Mouse (Mus musculus) hindlimb bud, embryonic 11.5 days (tissue): ENCODE data around the gene Sox30.
"Not testable (repeated sequence)": the region's sequence is repeated elsewhere in the genome, so short reads cannot be mapped to it uniquely, and the experiment has no call there.

Experiments
- DNase-seq: peaks from one replicate; pipeline ENCODE4 v3.0.0-alpha.2; 2012; ENCODE audit warnings: low read depth, low spot score; ENCODE audit errors: extremely low spot score

Sox30 gene

DNA sequence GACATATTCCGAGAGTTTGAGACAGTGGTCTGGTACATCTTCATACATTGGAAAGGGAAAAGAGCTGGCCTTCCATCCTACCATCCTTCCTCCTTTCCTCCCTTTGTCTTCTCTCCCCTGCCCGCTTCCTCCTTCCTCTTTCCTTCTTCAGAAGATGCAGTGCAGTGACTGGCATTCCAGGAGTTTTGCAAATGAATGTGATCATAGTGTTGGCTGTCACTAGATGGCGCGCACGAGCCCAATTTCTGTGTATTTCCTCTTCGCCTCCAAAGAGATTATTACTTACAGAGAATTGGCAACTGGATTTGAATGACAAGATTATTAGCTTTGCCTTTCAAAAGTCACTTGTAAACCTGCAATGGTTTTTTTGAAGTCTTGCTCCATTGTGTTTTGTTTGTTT lies 36.0 kb downstream of the Sox30 start:
- DNase-seq, result no peak

GRCm38 (mm10) chr11:46020246-46020645 lies 40.1 kb downstream of the Sox30 start:
- DNase-seq, result no peak

- no peak for DNase-seq
Measured at GRCm38 (mm10) chr11:46021850-46022249, 41.7 kb downstream of the Sox30 start.

- no peak for DNase-seq
Measured at GRCm38 (mm10) chr11:46022983-46023382, 42.9 kb downstream of the Sox30 start.

GRCm38 (mm10) chr11:46025962-46026392 lies 45.9 kb downstream of the Sox30 start:
- no peak for DNase-seq

DNA sequence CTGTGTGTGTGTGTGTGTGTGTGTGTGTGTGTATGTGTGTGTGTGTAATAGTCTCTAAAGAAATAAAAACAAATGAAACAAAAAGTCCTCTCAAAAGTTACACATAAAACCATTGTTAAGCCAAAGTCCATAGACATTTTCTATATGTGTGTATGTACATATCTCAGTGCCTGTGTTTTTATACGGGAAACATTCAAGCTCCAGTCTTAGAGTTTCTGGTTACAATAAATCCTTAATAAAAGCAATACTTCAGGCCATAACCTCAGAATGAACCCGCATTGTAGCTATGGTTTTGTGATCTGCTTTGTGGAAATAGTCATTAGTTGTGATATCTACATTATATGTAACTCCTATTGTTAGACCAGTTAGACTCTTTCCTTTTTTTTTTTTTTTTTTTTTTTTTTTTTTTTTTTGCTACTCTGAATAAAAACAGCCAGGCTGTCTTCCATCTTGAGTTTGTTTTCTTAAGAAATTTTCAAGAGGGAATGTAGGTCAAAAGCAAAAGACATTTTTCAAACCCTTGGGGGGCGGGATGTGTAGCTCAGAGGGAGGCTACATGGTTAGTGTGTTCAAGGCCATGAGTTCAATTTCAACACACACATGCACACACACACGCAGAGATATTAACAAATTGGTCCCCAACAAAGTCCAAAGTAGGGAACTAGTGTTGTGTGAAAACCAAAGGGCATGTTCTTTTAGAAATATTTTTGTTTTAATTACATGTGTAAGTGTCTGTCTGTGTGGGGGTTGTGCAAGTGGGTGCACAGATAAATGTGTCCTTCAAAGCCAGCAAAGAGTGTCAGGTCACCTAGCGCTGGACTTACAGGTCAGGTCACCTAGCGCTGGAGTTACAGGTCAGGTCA lies 48.1 kb downstream of the Sox30 start:
- DNase-seq, result no peak

DNA sequence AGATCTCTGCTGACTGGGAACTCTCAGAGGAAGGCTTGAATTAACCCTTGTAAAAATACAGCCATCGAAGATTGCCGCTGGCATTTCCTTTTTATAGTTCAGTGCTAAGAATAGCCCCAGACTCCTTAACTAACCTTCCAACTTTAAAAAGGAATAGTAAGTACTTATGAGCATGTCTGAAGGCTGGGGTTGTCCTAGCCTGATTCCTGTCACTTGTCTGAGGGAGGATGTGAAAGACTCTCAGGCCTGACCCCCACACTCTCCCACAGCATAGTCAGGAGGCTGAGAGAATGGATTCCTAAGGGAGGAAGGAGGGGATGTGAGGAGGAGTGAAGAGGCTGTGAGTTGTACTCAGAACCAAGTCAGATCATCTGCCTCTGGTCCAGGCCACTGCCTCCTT lies 49.4 kb downstream of the Sox30 start:
- DNase-seq, result no peak

DNA sequence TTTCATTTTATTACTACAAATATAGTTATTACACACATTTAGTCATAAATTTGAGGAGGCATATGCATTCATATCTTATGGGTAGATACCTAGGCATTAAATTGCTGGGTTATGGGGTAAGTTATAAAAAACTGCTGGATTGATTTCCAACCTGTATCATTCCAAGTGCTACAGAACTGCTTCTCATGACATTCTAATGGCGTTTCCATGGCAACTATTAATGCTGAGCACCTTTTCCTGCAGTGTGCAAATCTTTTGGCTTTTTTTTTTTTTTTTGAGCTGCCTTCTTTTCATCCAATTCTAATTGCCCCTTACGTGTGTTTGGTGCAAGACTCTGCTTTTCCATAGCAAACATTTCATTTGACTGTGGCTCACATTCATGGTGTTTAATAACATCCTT lies 49.9 kb downstream of the Sox30 start:
- no peak for DNase-seq

GRCm38 (mm10) chr11:46031470-46031869 lies 51.4 kb downstream of the Sox30 start:
- no peak for DNase-seq

DNA sequence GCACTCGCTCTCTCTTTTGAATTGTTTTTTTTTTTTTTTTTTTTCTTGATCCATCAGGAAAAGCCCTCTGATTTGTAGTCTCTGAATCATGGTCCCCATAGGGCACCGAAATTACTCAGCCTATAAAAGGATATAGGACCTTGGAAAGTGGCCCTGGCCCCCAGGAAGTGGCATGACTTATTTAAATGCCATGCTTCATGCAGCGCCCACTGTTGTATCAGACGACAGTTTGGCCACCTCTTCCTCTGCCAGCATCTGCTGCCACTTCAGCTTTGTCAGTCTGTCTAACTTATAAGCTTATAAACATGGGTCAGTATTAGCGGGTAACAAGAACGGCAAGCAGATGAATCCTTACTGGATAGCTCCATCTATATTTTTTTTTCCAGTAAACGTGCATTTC lies 52.8 kb downstream of the Sox30 start:
- no peak for DNase-seq

GRCm38 (mm10) chr11:46036374-46036773 lies 56.3 kb downstream of the Sox30 start:
- no peak for DNase-seq

- DNase-seq, result no peak
Measured at GRCm38 (mm10) chr11:46038901-46039300, 58.8 kb downstream of the Sox30 start.

DNA sequence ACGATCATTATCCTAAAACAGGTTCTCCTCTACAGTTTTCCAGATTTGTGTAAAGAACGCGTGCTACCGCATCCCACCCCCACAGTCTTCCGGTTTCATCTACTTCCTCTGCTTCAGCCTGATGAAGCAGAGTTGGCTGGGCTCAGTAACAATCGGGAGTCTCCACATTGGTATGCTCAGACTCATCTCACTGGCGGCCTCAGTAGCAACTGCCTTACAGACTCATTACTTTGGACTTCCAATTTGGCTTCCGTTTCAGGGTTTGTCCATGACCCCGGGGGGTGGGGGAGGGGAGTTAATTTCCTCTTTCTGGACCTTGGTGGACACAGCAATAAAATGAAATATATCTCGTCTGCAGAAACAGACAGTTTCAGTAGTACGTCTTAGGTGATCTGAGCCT lies 59.2 kb downstream of the Sox30 start:
- no peak for DNase-seq

GRCm38 (mm10) chr11:46040841-46041556 lies 60.9 kb downstream of the Sox30 start:
- DNase-seq, result no peak

DNA sequence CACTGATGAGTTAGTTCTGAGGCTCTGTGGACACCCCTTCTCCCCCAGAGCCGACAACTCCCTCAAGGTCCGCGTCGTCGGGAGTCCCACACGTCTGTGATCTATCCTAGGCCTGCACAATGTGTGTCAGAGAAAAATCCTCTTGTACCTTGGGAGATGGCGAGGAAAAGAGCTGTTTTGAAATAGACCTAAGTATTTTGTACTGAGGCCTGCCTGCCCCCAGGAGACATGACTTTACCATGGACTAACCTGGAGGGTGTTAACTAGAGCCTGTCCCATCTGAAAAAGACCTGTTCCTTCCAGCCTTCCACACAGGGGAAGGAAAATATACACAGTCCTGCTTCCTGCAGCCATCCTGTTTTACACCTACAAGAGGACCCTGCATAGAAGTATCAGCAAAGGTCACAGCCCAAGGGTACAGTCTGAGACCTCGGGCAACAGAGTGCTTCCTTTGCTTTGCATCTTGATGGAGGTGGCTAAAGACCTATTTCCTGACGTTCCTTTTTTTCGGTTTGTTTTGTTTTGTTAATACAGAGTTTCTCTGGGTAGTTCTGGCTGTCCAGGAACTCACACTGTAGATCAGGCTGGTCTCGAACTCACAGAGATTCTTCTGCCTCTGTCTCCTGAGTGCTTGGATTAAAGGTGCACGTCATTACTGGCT lies 61.6 kb downstream of the Sox30 start:
- no peak for DNase-seq

GRCm38 (mm10) chr11:46044781-46045180 lies 64.7 kb downstream of the Sox30 start:
- DNase-seq, result no peak

DNA sequence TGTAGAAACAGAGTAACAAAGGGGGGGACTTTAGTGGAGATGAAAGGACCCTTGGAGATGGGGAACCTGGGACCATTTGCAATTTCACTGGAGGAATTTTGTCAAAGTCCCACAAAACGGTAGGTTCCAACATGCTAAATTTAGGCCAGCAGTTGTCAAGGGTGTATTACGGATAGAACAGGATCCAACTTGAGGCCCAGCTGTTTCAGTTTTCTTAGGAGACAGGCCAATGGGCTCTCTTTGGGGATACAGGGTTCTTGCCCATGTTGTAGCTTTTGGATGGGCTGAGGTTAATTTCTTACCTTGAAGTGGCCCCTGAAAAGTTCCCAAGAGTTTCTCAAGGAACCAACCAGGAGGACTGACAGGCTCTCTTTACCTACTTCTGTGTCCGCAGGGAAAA lies 67.2 kb downstream of the Sox30 start:
- no peak for DNase-seq

GRCm38 (mm10) chr11:46052105-46052659 lies 72.1 kb downstream of the Sox30 start, which contains the start of gene Gm12166:
Gene Gm12166 (minus strand): TSS chr11:46052321.
- not testable (repeated sequence) for DNase-seq

DNA sequence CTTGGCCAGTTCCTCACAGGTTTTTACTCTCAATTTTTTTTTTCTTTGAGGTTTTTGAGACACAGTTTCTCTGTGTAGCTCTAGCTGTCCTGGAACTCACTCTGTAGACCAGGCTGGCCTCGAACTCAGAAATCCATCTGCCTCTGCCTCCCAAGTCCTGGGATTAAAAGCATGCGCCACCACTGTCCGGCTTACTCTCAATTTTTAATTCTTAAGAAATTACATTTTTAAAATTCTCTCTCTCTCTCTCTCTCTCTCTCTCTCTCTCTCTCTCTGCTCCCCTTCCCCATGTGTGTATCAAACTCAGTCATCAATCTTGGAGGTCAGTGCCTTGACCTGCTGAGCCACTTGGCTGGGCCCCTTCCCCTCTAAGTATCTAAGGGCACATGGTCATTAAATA lies 73.3 kb downstream of the Sox30 start:
- DNase-seq, result not testable (repeated sequence)

- DNase-seq, result no peak
Measured at GRCm38 (mm10) chr11:46054311-46054710, 74.2 kb downstream of the Sox30 start.
